Mouse (Mus musculus): ENCODE measurements at regions not wholly inside any gene's neighbourhood (a gene's known extent, or its start where the extent isn't known, plus 50 kb on each side); places are given as distances from the start of the nearest gene placed in this dataset.
A peak's percentile ranks its signal among the peaks of the same experiment; 100 is the strongest.

DNA sequence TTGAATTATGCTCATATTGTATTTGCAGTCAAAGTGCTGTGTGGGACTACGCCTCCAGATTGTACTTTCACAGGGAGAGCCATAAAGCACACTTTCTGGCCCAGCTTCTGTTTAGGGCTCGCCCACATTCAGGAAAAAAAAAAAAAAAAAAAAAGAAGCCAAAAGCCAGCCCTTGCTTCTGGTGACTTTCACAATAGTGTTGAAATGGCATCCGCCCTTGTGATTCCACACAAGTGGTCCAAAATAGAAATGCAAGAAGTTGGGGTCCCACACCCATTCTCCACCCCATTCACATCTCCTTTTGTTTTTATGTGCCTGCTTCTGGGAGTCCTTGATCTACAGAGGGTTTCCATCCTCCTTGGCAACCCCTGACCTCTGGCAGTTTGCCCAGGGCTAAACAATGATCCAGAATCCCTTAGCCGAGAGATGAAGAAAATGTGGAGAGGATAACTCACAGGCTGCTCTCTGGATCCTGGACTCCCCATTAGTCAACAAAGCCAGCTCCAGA, 144.3 kb upstream of the Lyplal1 start:
- ATAC-seq (ENCODE audit: insufficient read depth) = peak; percentile 69
- TF ChIP-seq CTCF (IDR thresholded peaks at IDR 0.05; ENCODE audit: low read depth) = no peak
- DNase-seq = peak; percentile 96
- no peak overlapping the region for H3K9ac ChIP-seq
- 19% methylated on average over 4 of the region's 4 CpGs for WGBS
- H3K27ac ChIP-seq (ENCODE audit: low read depth) = peak overlapping the region; percentile 71
- peaks cover 27% of the 10 kb centered on the region for H3K4me1 ChIP-seq (ENCODE audit: insufficient read depth)
- no peaks in the 10 kb centered on the region for H3K36me3 ChIP-seq (ENCODE audit: insufficient read depth)
- H3K9me3 ChIP-seq (ENCODE audit: low read depth, low read length) = peaks cover 3% of the 10 kb centered on the region; the same call in 1 of the 2 replicates
- H3K27me3 ChIP-seq (ENCODE audit: insufficient read depth, low read length) = no peaks in the 10 kb centered on the region
- H3K4me2 ChIP-seq = no peak overlapping the region
- no peak overlapping the region for H3K4me3 ChIP-seq (ENCODE audit: low read depth, low read length)

DNA sequence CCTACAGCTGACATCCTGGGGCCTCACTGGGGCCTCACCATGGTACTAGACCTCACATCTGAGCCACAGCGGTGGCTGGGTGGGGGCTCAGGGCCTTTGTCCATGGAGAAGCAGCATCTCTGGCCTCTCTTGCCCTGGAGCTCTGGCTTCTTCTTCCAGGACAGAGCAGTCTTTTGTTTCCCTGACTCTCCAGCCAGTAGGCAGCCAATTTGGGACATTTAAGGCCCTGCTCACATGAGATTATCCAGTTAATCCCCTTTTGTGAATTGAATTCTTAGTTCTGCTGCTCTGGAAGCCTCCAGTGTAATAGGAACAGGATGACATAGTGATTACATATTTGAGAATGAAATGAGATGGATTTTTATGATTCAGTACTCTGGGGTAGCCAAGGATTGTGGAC, 140.5 kb upstream of the Lyplal1 start:
- TF ChIP-seq CTCF (IDR thresholded peaks at IDR 0.05; ENCODE audit: low read depth) = no peak
- Histone ChIP-seq H3K27me3 (ENCODE audit: insufficient read depth, low read length) (no peaks in the 10 kb centered on the region), H3K27ac (ENCODE audit: low read depth) (no peak overlapping the region), H3K4me1 (ENCODE audit: insufficient read depth) (peaks cover 22% of the 10 kb centered on the region), H3K36me3 (ENCODE audit: insufficient read depth) (no peaks in the 10 kb centered on the region), H3K4me2 (no peak overlapping the region), H3K9ac (no peak overlapping the region), H3K4me3 (ENCODE audit: low read depth, low read length) (no peak overlapping the region), H3K9me3 (ENCODE audit: low read depth, low read length) (no peaks in the 10 kb centered on the region)
- 91% methylated on average over 1 of the region's 1 CpGs for WGBS
- DNase-seq = no peak
- ATAC-seq (ENCODE audit: insufficient read depth) = no peak

DNA sequence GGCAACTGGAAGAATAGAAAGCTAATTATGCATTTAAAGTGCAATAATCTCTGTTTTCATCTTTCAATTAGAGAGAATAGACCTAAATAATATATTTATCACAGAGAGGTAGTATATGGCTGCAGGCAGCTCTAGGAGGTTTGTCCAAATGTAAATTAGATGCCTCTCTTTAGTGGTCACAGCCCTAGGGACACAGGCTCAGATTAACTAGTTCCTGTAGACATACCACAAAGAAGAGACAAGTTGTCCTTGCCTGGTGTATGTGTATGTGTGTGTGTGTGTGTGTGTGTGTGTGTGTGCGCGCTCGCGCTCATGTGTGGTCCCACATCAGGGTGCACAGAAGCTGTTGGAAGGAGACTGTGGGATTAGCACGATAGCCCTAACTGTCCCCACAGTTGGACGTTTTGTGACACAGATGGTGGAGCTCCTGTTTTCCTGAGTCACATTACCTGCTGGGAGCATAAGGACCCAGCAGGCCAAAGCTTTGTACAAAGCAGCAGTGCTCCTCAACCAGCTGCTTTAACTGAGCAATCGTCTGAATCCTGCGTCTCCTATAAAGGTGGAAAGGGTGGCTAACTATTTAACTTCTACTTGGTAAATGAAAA, 138.5 kb upstream of the Lyplal1 start:
- WGBS = 69% methylated on average over 8 of the region's 8 CpGs
- no peak for ATAC-seq (ENCODE audit: insufficient read depth)
- TF ChIP-seq CTCF (IDR thresholded peaks at IDR 0.05; ENCODE audit: low read depth) = no peak

GRCm38 (mm10) chr1:186254500-186254899, 137.4 kb upstream of the Lyplal1 start:
- Histone ChIP-seq H3K4me2 (no peak overlapping the region), H3K36me3 (ENCODE audit: insufficient read depth) (no peaks in the 10 kb centered on the region), H3K4me3 (ENCODE audit: low read depth, low read length) (no peak overlapping the region), H3K9me3 (ENCODE audit: low read depth, low read length) (no peaks in the 10 kb centered on the region), H3K27ac (ENCODE audit: low read depth) (peak overlapping the region; percentile 71), H3K9ac (no peak overlapping the region), H3K4me1 (ENCODE audit: insufficient read depth) (peaks cover 11% of the 10 kb centered on the region), H3K27me3 (ENCODE audit: insufficient read depth, low read length) (no peaks in the 10 kb centered on the region)
- 46% methylated on average over 3 of the region's 3 CpGs for whole genome bisulfite sequencing
- peak; percentile 20; the same call in 1 of the 2 replicates for TF ChIP-seq CTCF (IDR thresholded peaks at IDR 0.05; ENCODE audit: low read depth)
- ATAC-seq (ENCODE audit: insufficient read depth) (0 out of 2 replicates have a peak, but pooled peaks have one; percentile 24), DNase-seq (peak; percentile 57)

More for the DNA sequence above, 138.5 kb upstream of the Lyplal1 start:
- no peak for DNase-seq
- H3K4me3 ChIP-seq (ENCODE audit: low read depth, low read length) = no peak overlapping the region
- no peaks in the 10 kb centered on the region for H3K36me3 ChIP-seq (ENCODE audit: insufficient read depth)
- H3K4me2 ChIP-seq = no peak overlapping the region
- H3K4me1 ChIP-seq (ENCODE audit: insufficient read depth) = peaks cover 6% of the 10 kb centered on the region
- H3K9ac ChIP-seq = no peak overlapping the region
- H3K27me3 ChIP-seq (ENCODE audit: insufficient read depth, low read length) = no peaks in the 10 kb centered on the region
- H3K27ac ChIP-seq (ENCODE audit: low read depth) = peak overlapping the region; percentile 25; the same call in 1 of the 2 replicates
- H3K9me3 ChIP-seq (ENCODE audit: low read depth, low read length) = no peaks in the 10 kb centered on the region

DNA sequence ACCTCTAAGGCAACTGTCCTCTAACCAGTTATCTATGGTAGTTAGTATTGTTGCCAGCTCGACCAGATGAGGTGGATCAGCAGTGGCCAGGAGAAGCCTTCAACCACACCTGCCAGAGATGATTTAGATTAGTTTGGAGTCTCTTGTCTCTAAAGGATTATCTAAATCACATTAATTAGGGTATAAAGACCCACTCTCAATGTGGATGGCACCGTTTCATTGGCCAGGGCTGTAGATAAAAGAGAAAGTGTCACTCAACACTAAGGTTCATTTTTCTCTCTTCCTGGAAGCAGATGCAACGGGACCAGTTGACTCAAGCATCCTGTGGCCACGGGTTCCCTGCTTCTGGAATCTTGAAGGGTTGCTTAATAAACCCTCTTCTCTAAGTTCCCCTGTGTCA, 135.4 kb upstream of the Lyplal1 start:
- Histone ChIP-seq H3K27me3 (ENCODE audit: insufficient read depth, low read length) (no peaks in the 10 kb centered on the region), H3K4me1 (ENCODE audit: insufficient read depth) (peaks cover 11% of the 10 kb centered on the region), H3K36me3 (ENCODE audit: insufficient read depth) (no peaks in the 10 kb centered on the region), H3K9me3 (ENCODE audit: low read depth, low read length) (no peaks in the 10 kb centered on the region), H3K4me3 (ENCODE audit: low read depth, low read length) (no peak overlapping the region), H3K27ac (ENCODE audit: low read depth) (no peak overlapping the region), H3K4me2 (no peak overlapping the region), H3K9ac (no peak overlapping the region)
- no peak for DNase-seq
- ATAC-seq (ENCODE audit: insufficient read depth) = no peak
- TF ChIP-seq CTCF (IDR thresholded peaks at IDR 0.05; ENCODE audit: low read depth) = no peak
- 47% methylated on average over 4 of the region's 4 CpGs for WGBS

GRCm38 (mm10) chr1:186250316-186250715, 133.2 kb upstream of the Lyplal1 start:
- Histone ChIP-seq H3K27ac (ENCODE audit: low read depth) (peak overlapping the region; percentile 21; the same call in 1 of the 2 replicates), H3K27me3 (ENCODE audit: insufficient read depth, low read length) (no peaks in the 10 kb centered on the region), H3K36me3 (ENCODE audit: insufficient read depth) (no peaks in the 10 kb centered on the region), H3K4me1 (ENCODE audit: insufficient read depth) (peaks cover 9% of the 10 kb centered on the region), H3K9me3 (ENCODE audit: low read depth, low read length) (no peaks in the 10 kb centered on the region), H3K9ac (no peak overlapping the region), H3K4me2 (no peak overlapping the region), H3K4me3 (ENCODE audit: low read depth, low read length) (no peak overlapping the region)
- WGBS = 25% methylated on average over 4 of the region's 4 CpGs
- ATAC-seq (ENCODE audit: insufficient read depth) = no peak
- peak; percentile 77 for DNase-seq
- no peak for TF ChIP-seq CTCF (IDR thresholded peaks at IDR 0.05; ENCODE audit: low read depth)

DNA sequence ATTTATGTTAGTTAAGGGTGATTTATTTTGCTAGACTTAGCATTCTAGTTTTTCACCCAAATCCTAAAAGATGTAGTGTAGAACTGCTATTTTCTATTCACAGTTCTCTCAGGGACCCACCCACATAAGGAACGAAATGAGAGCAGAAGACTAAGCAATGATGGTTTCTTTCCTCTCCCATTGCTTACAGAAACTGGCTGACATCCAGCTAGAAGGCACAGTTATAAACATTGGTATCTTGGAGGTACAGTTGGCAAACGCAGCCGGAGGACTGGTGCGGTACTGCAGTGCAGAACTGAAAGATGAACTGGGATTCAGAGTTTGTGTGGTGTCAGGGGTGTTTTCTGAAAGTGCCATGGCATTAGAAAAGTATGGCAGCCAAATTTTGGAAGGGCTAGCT, 132.1 kb upstream of the Lyplal1 start:
- WGBS = 48% methylated on average over 4 of the region's 4 CpGs
- ATAC-seq (ENCODE audit: insufficient read depth) (no peak), DNase-seq (peak; percentile 63)
- no peak overlapping the region for H3K4me3 ChIP-seq (ENCODE audit: low read depth, low read length)
- no peaks in the 10 kb centered on the region for H3K9me3 ChIP-seq (ENCODE audit: low read depth, low read length)
- no peaks in the 10 kb centered on the region for H3K27me3 ChIP-seq (ENCODE audit: insufficient read depth, low read length)
- peak; percentile 34 for TF ChIP-seq CTCF (IDR thresholded peaks at IDR 0.05; ENCODE audit: low read depth)
- H3K27ac ChIP-seq (ENCODE audit: low read depth) = 0 out of 2 replicates have a peak overlapping the region, but pooled peaks have one; percentile 12
- H3K4me2 ChIP-seq = no peak overlapping the region
- no peaks in the 10 kb centered on the region for H3K36me3 ChIP-seq (ENCODE audit: insufficient read depth)
- peaks cover 9% of the 10 kb centered on the region for H3K4me1 ChIP-seq (ENCODE audit: insufficient read depth)
- no peak overlapping the region for H3K9ac ChIP-seq

All from lung, embryonic 14.5 days (tissue).